Mouse (Mus musculus): Measurements from ENCODE around the gene Zic5. TPM values are rescaled to one million over a fixed set of nuclear protein-coding genes. Genes with fewer than 3 reads are reported as not detected.

The Zic5 gene
- polyA plus RNA-seq (2015; fragmentation: Illumina TruSeq; extraction: RNeasy Lipid Tissue Mini Kit (QIAGEN cat#74804); ENCODE audit: insufficient read depth, low replicate concordance): not detected

GRCm38 (mm10) chr14:122464763-122465741 lies at the start of gene Zic5:
Gene Zic5, minus strand, starts transcription at chr14:122465677.

GRCm38 (mm10) chr14:122490441-122491328 lies 25.2 kb upstream of the Zic5 start, which contains the start of gene Gm10837:
Gene Gm10837, plus strand, starts transcription at chr14:122490586.

GRCm38 (mm10) chr14:122474891-122475556 lies 9.5 kb upstream of the Zic5 start, which contains the start of gene Zic2:
Gene Zic2, plus strand, starts transcription at chr14:122475435.

DNA sequence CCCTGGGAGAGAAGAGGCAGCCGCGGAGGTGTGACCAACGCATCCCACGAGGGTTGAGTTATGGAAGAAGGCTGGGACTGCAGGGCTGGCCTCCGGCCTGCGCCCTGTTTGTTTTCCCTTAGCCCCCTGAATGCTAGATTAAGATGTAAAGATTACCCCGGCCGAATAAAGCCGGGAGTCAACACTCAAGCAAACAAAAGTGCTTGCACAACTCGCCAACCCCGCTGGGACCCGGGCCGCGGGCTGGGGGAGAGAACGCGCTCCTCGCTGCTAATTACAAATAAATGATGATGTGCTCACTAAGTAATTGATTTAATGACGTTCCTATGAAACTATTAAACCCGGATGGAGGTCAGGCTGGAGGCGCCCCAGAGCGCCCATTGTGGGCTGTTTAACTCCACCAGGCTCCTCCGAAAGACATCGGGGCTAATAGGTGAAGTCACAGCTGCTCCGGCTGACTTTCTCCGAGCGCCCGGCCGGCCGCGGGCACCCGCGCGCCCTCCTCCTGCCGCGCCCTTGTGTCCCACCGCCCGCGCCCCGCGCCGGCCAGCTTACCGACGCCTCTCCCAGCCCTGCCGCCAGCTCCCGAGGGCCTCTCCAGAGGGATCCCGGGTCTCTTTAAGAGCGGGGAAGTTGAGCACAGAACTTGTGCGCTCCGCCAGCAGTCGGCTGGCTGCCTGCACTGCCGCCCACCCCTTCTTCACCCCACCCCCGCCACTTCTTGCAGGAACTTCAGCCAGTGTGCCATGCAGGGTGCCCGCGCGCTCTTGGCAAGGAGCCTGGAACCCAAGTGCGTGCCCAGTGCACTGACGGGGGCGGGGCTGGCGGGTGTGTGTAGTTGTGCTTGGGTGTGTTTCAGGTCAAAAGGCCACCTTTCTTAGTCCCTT lies 14.7 kb downstream of the Zic5 start, which contains the start of gene Gm5089:
Gm5089 (minus strand) TSS at position 620 of the 887 bp plus-strand sequence.

Other genes with a start within 250 kb of the Zic5 start
- gene Gm5089, start 14.6 kb downstream of the Zic5 start, polyA plus RNA-seq (2015; fragmentation: Illumina TruSeq; extraction: RNeasy Lipid Tissue Mini Kit (QIAGEN cat#74804); ENCODE audit: insufficient read depth, low replicate concordance): not detected
- gene Zic2, start 9.8 kb upstream of the Zic5 start, polyA plus RNA-seq (2015; fragmentation: Illumina TruSeq; extraction: RNeasy Lipid Tissue Mini Kit (QIAGEN cat#74804); ENCODE audit: insufficient read depth, low replicate concordance): not detected
- gene Gm10837, start 24.9 kb upstream of the Zic5 start, polyA plus RNA-seq (2015; fragmentation: Illumina TruSeq; extraction: RNeasy Lipid Tissue Mini Kit (QIAGEN cat#74804); ENCODE audit: insufficient read depth, low replicate concordance): not detected
- 17.6 TPM for gene Pcca, start 68.6 kb upstream of the Zic5 start, polyA plus RNA-seq (2015; fragmentation: Illumina TruSeq; extraction: RNeasy Lipid Tissue Mini Kit (QIAGEN cat#74804); ENCODE audit: insufficient read depth, low replicate concordance)